Mouse (Mus musculus) embryo, embryonic 10 days (tissue): ENCODE measurements at regions not wholly inside any gene's neighbourhood (a gene's known extent, or its start where the extent isn't known, plus 50 kb on each side); places are given as distances from the start of the nearest gene placed in this dataset.

Source experiments
- DNase-seq: peaks from one replicate; pipeline ENCODE4 v3.0.0-alpha.2; 2015; ENCODE audit warnings: low spot score

GRCm38 (mm10) chr17:61018647-61019046 lies 1862.5 kb downstream of the Efna5 start:
- DNase-seq, result no peak
